Mouse (Mus musculus): ENCODE results near the gene Frrs1.
A peak's percentile ranks its signal among the peaks of the same experiment; 100 is the strongest.

Frrs1 gene

GRCm38 (mm10) chr3:116914931-116915330 is 55.7 kb downstream of the Frrs1 start:
- no peak for DNase-seq

- DNase-seq, result no peak
Observed at GRCm38 (mm10) chr3:116917016-116917415, 57.8 kb downstream of the Frrs1 start.

- DNase-seq, result no peak
Observed at GRCm38 (mm10) chr3:116921535-116921934, 62.3 kb downstream of the Frrs1 start.

GRCm38 (mm10) chr3:116923042-116923441 is 63.8 kb downstream of the Frrs1 start:
- DNase-seq, result no peak

- no peak for DNase-seq
Observed at GRCm38 (mm10) chr3:116928994-116929393, 69.7 kb downstream of the Frrs1 start.

- DNase-seq, result no peak
Observed at GRCm38 (mm10) chr3:116933158-116933557, 73.9 kb downstream of the Frrs1 start.

GRCm38 (mm10) chr3:116936934-116937691 is 77.8 kb downstream of the Frrs1 start:
- DNase-seq, result no peak

GRCm38 (mm10) chr3:116940804-116941558 is 81.7 kb downstream of the Frrs1 start:
- peak; percentile 50 for DNase-seq

GRCm38 (mm10) chr3:116941559-116942117 is 82.4 kb downstream of the Frrs1 start:
- no peak for DNase-seq

- no peak for DNase-seq
Observed at GRCm38 (mm10) chr3:116942751-116943150, 83.5 kb downstream of the Frrs1 start.

- peak; percentile 38 for DNase-seq
Observed at GRCm38 (mm10) chr3:116943422-116943821, 84.2 kb downstream of the Frrs1 start.

- no peak for DNase-seq
Observed at GRCm38 (mm10) chr3:116946476-116946875, 87.2 kb downstream of the Frrs1 start.

GRCm38 (mm10) chr3:116950665-116951115 is 91.4 kb downstream of the Frrs1 start:
- DNase-seq, result no peak

GRCm38 (mm10) chr3:116951489-116951888 is 92.2 kb downstream of the Frrs1 start:
- DNase-seq, result no peak

- DNase-seq, result no peak
Observed at GRCm38 (mm10) chr3:116952242-116952899, 93.1 kb downstream of the Frrs1 start.

- DNase-seq, result no peak
Observed at GRCm38 (mm10) chr3:116953366-116953765, 94.1 kb downstream of the Frrs1 start.

GRCm38 (mm10) chr3:116955061-116955460 is 95.8 kb downstream of the Frrs1 start:
- no peak for DNase-seq

Data from layer of hippocampus, adult 9-11 months (tissue).